Mouse (Mus musculus) large intestine, adult 2 months (tissue): ENCODE measurements around the gene Rnf10. TPM values are rescaled to one million over a fixed set of nuclear protein-coding genes. Genes with fewer than 3 reads are reported as not detected.
A peak's percentile ranks its signal among the peaks of the same experiment; 100 is the strongest.
"Not testable (repeated sequence)": the region's sequence is repeated elsewhere in the genome, so short reads cannot be mapped to it uniquely, and the experiment has no call there.

Experiments used
- DNase-seq: peaks from one replicate; pipeline ENCODE4 v3.0.0-alpha.2; 2012; ENCODE audit warnings: low read depth, low spot score
- WGBS: fragments of 180-500 bp; shearing (Covaris S2); methylation state at CpG from one replicate; pipeline ENCODE4 v1.1.7; 2018; 5-methylcytosine and 5-hydroxymethylcytosine counted together
- polyA plus RNA-seq: library from polyadenylated mRNA; depleted of rRNA; stranded (reverse); fragments of >200 nt; gene quantifications from 2 replicates; pipeline ENCODE4 v1.2.3, GENCODE M21; 2012; rRNA removed

Gene Rnf10
- 111 and 116 TPM in 2 replicates for polyA plus RNA-seq

DNA sequence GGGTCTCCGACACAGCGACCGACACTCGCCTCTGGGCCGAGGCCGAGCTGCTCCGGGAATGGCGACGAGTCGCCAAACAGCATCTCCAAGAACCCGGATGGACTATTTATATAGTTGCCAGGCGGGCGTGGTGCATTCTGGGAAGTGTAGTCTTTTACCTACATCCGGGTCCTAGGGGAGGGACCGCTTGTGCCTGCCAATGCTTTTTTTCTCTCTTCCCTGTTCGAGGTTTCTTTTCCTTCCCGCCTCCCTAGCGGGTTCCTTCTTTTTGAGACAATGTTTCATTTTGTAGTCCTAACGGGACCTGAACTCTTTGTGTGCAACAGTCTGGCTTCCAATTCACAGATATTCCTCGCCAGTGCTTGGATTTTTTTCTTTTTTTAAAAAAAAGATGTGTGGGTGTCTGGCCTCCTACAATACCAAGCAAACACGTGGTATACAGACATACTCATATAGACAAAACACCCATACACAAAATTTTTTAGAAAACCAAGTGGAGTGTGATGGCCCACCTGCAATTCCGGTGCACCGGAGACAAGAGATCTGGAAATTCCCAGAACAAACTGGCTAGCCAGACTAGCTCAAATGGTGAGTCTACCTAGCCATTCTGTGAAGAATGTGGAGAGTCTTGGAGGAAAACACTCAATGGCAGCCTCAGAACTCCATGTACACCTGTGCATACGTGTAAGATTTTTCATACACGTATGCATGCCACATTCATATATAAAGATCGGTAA is at the start of gene Rnf10:
TSS of gene Rnf10 (minus strand) at position 87 of the 737 bp plus-strand sequence.
- DNase-seq: peak; percentile 81
- 13% methylated on average over 26 of the region's 26 CpGs for WGBS

DNA sequence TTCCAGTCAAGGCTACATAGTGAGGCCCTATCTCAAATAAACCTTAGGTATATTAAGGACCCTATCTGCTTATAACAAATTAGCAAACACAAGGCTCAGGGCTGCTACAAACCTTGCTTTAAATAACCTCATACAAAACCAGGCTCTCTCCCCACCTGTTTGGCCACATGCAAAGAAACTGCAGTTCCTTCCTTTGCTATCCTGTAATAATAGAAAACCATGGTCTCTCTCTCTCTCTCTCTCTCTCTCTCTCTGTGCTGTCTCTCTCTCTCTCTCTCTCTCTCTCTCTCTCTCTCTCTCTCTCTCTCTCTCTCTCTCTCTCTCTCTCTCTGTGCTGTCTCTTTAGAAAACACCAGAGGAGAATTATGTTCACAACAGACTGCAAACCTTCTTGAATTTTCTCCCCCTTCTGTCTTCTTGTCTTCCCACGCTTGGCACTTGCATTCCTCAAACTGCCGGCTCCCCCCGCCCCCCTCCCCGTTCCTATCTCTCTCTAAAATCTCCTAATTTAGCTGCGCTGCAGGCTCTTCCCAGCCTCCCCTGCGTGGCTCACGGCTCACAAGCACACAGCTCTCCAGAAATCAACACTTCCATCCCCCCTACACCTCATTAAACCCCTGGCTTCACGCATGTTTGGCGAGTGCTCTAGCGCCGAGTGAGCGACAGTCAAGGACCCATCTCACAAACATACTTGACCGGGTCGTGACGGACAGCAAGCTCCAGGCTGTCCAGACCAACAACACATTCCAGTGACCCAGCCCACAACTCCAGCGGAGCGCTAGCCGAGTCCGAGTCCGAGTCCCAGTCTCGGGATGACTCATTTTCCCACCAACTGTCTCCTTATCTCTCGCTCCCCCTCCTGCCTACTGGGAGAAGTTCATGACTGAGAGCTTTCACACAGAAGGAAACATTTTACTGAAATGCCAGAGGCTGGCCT is 46.6 kb upstream of the Rnf10 start:
- DNase-seq: no peak
- WGBS: 4% methylated on average over 22 of the region's 22 CpGs

DNA sequence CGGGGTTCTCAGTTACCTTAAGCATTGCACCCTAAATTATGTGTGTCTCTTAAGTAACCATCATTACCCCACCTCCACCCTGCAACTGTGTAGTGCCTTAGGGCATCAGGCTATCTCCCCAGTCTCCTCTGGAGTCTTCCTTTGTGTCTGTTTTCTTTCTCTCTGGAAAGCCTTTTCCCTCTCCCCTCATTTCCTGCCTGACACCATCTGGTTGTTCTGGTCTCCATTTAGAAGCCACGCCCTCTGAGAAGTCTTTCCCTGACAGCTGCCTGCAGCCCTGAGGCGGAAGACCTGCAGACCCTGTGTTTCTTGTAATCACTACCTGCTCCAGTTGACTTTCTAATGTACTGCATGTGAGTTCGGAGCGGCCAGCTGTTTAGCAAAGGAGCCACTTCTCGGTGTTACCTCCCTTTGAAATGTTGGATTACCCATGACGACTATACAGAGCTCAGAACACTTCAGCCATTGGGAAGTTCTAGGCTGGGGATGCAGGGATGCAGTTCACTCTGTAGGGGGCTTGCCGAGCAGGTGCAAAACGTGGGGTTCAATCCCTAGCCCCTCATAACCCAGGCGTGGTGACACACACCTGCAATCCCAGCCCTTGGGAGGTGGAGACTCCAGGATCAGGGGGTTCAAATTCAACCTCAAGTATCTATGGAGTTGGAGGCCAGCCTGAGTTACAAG is 45.1 kb upstream of the Rnf10 start:
- no peak for DNase-seq
- 14% methylated on average over 10 of the region's 10 CpGs for WGBS

DNA sequence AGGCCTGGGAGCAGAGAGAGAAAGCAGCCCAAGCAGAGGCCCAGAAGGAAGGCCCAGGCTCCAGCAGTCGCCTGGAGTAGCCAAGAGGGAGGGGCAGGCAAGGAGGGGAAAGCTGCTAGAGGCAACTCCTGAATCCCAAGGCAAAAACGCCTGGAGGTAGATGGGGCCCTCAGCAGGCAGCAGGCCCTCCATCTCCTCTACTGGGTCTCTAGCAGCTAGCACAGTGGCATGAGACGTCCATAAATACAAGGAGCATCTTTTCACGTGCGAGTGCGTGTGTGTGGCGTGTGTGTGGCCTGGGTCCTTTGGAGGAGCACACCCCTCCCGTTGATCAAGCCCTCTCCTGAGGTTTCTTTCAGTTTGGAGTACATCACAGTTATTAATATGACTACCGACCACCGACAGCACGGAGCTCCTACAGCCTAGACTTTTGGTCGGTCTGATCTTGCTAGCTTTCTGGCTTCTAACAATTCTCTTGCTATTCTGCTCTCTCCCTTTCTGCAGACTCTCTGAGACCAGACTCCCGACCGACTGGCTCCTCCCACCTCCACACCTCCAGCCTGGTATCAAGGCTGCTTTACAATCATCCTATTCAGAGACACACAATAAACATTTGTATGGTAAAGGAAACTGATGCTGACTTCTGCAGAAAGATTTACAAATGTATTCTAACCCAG is 44.4 kb upstream of the Rnf10 start:
- no peak for DNase-seq
- WGBS: 20% methylated on average over 14 of the region's 14 CpGs

DNA sequence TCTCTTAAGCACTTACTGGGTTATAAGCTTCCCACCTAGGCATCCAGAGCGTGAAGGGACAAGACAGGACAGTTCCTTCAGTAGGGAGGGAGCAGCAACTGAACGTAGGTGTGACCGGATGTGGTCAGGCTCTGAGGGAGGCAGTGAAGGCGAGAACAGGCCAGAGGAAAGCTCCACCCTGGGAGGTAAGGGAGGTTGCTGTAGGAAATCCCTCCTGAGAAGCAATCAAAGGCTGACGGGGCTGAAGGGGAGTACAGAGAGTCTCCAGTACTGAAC is 40.9 kb upstream of the Rnf10 start:
- DNase-seq: peak; percentile 80
- 30% methylated on average over 5 of the region's 5 CpGs for whole genome bisulfite sequencing

DNA sequence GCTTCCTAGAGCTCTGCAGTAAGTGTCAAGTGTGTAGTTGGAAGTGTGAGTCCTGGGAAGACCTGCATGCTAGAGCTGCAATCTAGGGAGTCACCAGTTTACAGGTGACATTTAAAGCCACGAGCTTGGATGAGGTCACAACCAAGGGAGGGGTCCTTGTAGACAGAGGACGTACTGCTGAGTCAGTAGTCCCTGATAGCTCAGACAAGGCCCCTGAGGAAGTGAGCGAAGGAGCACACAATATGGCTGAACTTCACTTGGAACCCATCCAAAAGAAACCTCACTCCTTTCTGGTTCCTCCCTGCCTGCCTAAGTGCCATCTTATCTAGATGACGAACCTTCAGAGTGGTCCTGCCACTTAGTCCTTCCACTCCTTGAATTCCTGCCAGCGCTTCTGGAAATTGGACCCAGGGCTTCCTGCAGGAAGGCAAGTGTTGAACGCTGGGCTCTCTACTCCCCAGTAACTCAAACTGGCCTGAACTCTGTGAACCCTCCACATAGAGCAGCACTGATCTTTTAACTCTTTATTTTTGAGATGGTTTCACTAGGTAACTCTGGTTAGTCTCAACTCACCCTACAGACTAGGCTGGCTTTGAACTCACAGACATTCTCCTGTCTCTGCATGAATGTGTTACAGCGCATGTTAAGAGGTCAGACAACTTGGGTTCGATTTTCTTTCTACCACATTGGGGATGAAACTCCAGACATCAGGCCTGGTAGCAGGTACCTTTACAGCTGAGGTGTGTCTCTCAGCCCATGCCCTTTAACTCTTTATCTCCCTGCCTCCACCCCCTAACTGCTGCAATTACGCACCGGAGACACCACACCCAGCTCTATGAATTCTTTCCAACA is 40.3 kb upstream of the Rnf10 start:
- no peak for DNase-seq
- WGBS: 31% methylated on average over 10 of the region's 10 CpGs

DNA sequence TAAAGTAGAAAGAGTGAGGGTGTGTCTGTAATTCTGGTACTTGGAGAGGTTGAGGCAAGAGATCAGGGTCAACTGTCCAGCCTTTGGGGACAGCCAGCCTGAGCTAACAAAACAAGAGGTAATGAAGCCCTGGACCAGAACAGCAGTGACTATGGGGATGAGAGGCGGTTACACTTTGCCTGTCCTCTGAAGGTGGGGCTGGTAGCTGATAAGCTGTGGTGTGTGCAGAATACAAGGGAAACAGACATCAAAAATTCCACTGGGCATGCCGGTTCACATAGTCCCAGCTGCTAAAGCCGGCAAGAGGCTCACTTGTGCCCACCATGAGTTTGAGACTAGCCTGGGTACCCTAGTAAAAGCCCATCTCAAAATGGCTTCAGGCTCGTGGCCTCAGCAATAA is 39.7 kb upstream of the Rnf10 start:
- no peak for DNase-seq
- 43% methylated on average over 4 of the region's 4 CpGs for WGBS

DNA sequence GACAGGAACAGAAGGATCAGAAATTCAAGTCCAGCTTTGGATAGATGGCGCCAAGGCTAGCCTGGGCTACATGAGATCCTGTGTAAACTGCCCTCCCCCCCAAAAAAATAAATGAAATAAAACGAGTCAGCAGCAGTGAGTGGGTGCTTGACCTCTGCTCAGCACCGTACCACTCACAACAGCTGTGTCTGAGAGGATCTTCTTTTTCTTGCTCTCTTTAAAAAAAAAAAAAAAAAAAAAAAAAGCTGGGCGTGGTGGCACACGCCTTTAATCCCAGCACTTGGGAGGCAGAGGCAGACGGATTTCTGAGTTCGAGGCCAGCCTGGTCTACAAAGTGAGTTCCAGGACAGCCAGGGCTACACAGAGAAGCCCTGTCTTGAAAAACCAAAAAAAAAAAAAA is 29.5 kb upstream of the Rnf10 start:
- WGBS: 75% methylated on average over 4 of the region's 7 CpGs
- not testable (repeated sequence) for DNase-seq

DNA sequence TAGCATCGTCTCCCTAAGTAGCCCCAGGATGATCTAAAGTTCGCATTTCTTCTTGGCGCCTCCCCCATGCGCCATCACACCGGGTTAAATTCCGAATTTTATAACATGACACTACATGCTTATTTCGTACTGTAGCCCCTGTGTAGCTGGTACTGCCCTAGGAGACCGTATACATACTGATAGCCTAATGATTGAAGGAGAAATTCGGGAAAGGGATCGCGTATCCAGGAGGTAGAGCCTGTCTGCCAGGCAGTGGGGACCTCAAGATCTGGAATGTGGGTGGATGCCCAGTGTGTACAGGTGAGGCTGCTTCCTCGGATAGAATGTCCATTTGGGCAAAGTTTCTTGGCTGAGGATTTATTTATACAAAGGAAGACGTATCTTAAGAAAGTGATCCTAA is 28.9 kb upstream of the Rnf10 start:
- WGBS: 16% methylated on average over 13 of the region's 13 CpGs

DNA sequence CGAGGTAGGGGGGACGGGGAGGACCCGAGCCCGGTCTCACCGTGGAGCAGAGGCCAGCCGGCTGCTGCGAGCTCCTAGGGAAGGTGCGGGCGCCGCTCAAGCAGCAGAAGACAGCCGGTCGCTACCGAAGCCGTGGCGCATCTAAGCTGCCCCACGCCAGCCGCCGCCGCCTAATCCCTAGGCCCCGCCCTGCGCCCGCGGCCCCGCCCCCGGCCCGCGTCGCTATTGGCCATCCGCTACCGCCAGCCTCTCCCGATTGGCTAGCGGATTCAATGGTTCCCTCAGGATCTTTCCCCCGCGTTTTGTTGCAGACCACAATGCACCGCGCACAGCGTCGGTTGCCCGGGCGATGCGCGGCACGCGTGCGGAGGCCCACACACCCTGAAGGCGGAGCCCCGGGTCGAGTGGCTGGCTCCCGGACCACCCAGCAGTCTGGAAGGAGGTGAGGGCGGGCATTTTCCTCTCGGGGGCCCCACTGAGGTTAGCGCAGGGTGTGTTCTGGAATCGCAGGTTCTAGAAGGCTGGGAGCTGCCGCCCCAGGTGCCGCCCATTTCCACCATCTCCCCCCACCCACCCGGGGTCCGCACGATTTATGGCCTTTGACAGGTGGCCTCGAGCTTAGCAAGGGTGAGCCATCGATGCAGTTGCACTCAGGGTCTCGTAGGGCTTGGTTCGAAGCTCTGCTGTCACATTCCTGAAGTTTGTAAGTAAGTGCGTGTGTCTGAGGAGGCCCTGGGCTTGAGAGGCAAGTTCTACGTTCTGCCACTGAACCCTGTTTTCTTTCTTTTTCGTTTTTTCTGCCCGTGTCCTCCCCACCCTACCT is 28.3 kb upstream of the Rnf10 start, which contains the start of gene Dynll1:
TSS of gene Dynll1 (minus strand) at position 208 of the 823 bp plus-strand sequence.
- under 1% methylated on average over 66 of the region's 66 CpGs for WGBS
- DNase-seq: peak; percentile 81

More for the DNA sequence above, 28.9 kb upstream of the Rnf10 start:
- no peak for DNase-seq

DNA sequence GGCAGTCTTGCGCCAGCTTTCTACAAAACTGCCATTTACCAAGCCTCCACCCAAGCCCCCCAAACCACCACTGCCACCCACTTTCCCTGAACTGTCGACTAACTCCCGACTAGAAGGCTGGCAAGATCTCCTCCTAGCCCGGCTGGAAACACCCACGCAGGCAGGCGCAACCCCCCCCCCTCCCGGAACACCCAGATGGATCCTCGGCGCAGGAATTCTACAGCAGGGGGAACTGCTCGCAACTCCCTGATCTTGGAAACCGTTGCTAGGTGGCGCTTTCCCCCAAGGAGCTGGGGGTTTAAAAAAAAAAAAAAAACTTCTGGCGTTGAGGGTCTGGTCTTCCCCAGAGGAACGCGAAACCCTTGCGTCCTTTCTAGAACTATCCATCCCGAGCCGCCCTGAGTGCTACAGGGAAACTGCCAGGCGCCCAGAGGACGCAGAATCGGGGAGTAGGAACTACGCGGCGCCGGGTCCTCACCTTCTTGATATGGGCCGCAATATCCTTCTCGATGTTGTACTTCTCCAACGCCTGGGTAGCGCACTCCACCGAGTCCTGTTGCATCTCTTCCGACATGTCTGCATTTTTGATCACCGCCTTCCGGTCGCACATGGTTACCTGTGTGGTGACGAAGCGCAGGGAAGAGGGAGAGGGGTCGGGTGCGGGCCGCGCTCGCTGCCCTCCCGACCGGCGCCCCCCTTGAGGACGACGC is 27.5 kb upstream of the Rnf10 start:
- no peak for DNase-seq
- WGBS: 1% methylated on average over 46 of the region's 46 CpGs

DNA sequence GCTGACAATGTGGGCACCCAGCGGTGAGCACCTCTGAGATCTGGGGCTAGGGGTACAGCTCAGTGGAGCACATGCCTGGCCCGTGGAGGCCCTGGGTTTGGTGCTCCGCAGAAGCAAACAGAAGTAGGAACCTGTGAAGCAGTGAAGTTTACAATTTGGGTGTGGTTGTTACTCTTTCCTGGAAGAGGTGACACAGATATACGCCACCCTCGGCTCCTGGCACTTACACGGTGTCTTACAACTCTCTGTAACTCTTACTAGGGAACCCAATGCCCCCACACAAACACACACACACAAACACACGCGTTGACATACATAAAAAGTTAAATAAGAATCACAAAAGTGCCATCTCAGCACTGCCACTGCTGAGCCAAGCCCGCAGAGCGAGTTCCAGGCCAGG is 23.6 kb upstream of the Rnf10 start:
- peak; percentile 58 for DNase-seq
- WGBS: 27% methylated on average over 10 of the region's 10 CpGs

DNA sequence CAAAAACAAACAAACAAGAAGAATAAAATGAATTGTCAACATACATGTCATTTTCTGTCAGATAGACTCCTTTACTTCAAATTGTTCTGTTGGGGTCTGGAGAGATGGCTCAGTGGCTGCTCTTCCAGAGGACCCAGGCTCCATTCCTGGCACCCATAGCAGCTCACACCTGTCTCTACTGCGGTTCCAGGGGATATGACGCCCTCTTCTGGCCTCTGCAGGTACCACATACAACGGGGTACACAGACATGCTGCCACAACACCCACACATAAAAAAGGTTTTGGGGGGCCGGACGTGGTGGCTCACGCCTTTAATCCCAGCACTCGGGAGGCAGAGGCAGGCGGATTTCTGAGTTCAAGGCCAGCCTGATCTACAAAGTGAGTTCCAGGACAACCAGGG is 21.5 kb upstream of the Rnf10 start:
- DNase-seq: no peak
- 93% methylated on average over 8 of the region's 8 CpGs for WGBS

DNA sequence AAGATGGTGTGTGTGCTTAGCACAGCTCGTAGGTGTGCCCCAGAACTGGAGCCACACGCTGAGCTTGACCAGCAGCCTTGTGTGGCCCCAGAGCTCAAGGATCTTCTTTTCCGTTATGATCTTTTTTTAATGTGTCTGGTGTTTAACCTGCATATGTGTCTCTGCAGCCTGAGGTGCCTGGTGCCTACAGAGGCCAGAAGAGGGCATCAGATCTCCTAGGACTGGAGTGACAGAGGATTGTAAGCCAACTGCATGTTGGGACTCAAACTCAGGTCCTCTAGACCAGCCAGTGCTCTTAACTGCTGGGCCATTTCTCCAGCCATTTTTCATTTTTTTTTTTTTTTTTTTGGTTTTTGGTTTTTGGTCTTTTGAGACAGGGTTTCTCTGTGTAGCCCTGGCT is 12.0 kb upstream of the Rnf10 start:
- WGBS: 87% methylated on average over 3 of the region's 3 CpGs
- no peak for DNase-seq

DNA sequence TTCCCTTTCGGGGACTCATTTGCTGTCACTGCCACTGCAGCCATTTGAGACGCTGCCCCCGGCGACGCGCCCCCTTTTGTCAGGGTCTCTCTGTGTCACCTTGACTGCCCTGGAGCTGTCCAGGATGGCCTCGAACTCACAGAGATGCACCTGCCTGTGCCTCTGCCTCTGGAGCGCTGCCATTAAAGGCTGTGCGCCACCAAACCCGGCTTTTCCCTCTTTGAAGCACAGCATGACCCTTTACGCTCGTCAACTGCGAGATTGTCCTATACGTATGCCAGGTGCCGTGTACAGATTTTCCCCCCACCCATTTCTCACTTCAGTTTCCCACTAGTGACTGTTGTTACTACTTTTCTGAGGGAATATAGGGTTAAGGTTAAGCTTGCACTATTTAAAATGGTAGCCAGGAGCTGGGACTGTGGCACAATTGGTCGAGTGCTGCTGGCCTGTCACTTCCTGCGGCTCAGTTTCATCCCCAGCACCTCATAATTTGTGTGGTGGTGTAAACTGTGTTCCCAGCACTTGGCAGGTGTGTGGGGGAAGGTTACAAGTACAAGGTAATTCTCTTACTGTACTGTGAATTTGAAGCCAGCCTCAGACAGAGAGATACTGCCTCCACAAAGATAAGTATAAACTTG is 7.5 kb upstream of the Rnf10 start:
- under 1% methylated on average over 17 of the region's 17 CpGs for WGBS
- no peak for DNase-seq

DNA sequence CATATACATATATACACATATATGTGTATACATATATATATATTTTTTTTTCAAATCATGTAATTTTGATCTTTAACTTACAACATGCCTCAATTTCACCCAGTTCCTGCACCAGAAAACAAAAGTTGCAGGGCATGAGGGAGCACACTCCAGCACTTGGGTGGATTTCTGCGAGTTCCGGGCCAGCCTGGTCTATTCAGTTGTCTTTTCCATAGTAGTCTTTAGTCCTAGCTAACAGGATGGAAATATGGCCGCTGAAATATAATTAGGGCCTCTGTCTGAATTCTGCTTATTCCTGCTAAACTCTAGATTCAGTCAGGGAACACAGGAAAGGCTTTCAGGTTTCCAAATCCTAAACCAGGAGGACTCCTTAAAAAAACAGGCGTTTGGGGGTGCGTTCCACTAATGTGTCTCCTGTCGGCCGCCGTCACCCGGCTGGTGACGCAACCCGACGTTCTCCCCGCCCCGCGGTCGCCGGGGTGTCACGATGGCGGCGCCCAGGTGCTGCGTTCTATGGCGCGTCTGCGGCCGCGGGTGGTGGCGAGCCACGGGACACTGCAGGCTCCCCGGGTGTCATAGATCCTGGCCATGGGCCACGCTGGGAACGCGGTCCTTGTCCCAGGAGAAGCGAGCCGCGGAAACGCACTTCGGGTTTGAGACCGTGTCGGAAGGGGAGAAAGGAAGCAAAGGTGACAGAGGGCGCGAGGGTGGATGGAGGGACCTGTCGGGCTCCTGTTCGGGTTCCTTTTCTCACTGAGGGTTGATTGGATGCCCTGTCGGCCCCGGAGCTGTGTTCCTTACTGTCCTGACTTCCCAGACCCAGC is 6.7 kb upstream of the Rnf10 start, which contains the start of gene Coq5:
TSS of gene Coq5 (plus strand) at position 441 of the 824 bp plus-strand sequence.
- 2% methylated on average over 45 of the region's 45 CpGs for WGBS
- DNase-seq: no peak
